Mouse (Mus musculus): ENCODE results near the gene Col13a1.

DNA sequence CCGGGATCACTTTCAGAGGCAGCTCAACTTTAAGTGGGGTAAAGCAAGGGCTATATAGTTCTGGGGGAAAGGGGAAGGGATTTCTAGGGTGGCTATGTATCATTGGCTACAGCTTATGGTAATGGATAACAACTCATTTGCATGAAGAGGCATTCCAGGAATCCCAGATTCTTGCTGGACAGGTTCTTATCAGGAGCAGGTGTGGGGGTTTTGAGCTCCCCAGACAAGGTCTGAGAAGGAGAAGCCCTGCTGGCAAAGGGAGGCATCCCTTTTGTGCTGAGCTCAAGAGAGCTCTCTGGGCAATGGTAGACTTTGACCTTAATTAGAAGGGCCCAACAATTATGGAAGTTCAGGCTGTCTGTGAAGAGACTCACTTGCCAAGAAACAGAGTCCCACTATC lies 21.3 kb upstream of the Col13a1 start:
- TF ChIP-seq CTCF (IDR thresholded peaks at IDR 0.05; ENCODE audit: extremely low read depth, insufficient read depth, low read length), result no peak
- no peak for TF ChIP-seq POLR2A (IDR thresholded peaks at IDR 0.05; ENCODE audit: extremely low read depth, insufficient read depth, low read length)

All from cortical plate, adult 2 months (tissue).